ENCODE assay signal across 9 mouse cellular contexts in the genomic region with DNA sequence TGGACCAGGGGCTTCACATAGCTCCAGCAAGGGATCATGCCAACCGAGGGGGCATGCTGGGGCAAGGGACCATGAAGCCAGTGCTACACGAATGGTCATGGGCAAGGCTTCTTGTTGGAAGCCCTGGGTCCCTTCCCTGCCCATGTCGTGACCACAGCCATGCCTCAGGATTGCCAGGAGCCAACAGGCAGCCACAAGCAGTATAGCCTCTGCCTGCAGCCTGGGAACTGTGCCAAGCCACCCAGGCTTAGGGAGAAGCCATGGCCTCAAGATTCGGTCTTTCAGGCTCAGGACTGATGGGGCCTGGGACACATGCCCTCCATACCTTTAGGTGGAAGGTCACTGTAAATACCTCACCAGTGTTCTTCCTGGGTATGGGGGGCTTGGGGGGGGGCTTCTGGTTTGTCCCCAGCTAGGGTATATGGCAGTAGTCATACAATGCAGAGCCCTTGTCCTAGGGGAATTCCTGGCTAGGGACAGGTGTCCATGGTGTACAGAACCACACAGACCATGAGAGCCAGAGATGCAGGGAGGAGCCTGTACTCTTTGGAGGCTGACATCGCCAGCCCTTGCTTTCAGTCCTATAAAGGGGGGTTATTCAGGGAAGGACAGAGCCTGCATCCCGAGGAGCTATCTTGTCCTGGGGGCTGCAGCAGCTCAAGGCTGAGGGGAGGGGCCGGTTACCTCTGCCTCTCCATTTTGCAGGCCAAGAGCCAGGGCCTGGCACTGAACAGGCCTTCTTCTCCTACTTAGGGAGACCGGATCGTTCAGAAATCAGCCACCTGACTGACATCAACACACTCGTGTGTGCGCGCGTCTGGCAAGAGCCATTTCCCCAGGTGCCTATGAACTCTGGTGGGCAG. TPM values are rescaled to one million over a fixed set of nuclear protein-coding genes. Genes with fewer than 3 reads are reported as not detected.
DNase-seq lines count a peak whose midpoint lies in the region; ATAC-seq and TF ChIP-seq lines count a peak whose summit lies in the region.
"Had no signal": no experiment of that assay in that cellular context is flagged by ENCODE, and none has a peak within 500 bp of the region (broad histone marks: within the 10 kb centered on the region; RNA-seq: fewer than 3 reads in every experiment).

No protein-coding gene starts in this region.

- no peak overlapping the region for H3K9ac ChIP-seq in forebrain, postnatal 0 days
- no peak overlapping the region for H3K9ac ChIP-seq in midbrain, embryonic 13.5 days (replicated peaks)
- no peak overlapping the region for H3K9ac ChIP-seq in midbrain, embryonic 16.5 days (ENCODE audit: low read depth, low read length)
- no peak overlapping the region for H3K9ac ChIP-seq in liver, embryonic 11.5 days (ENCODE audit: low read depth, low read length)

- no peak overlapping the region for H3K27ac ChIP-seq in forebrain, postnatal 0 days (ENCODE audit: low read depth, low read length)
- H3K27ac ChIP-seq in forebrain, embryonic 10.5 days: no peak overlapping the region
- H3K27ac ChIP-seq in midbrain, embryonic 13.5 days: no peak overlapping the region
- no peak overlapping the region for H3K27ac ChIP-seq in midbrain, embryonic 10.5 days (replicated peaks)
- H3K27ac ChIP-seq in embryonic facial prominence, embryonic 10.5 days (replicated peaks): peak overlapping the region; percentile 55; the same call in 1 of the 2 replicates
- peak overlapping the region; percentile 34; the same call in 1 of the 2 replicates for H3K27ac ChIP-seq in midbrain, embryonic 16.5 days (ENCODE audit: low read length)
- H3K27ac ChIP-seq in liver, embryonic 11.5 days (ENCODE audit: low read depth, low read length): no peak overlapping the region

- no peaks in the 10 kb centered on the region for H3K9me3 ChIP-seq in forebrain, postnatal 0 days (ENCODE audit: low read length)
- H3K9me3 ChIP-seq in forebrain, embryonic 10.5 days: no peaks in the 10 kb centered on the region
- H3K9me3 ChIP-seq in midbrain, embryonic 13.5 days: no peaks in the 10 kb centered on the region
- no peaks in the 10 kb centered on the region for H3K9me3 ChIP-seq in midbrain, embryonic 10.5 days (replicated peaks)
- H3K9me3 ChIP-seq in embryonic facial prominence, embryonic 10.5 days: no peaks in the 10 kb centered on the region
- H3K9me3 ChIP-seq in midbrain, embryonic 16.5 days (replicated peaks; ENCODE audit: control insufficient read depth, low read length, poor library complexity, severe bottlenecking): no peaks in the 10 kb centered on the region; the same call in 1 of the 2 replicates
- no peaks in the 10 kb centered on the region for H3K9me3 ChIP-seq in liver, embryonic 11.5 days (ENCODE audit: control insufficient read depth, low read length)

- no peak overlapping the region for H3K4me3 ChIP-seq in forebrain, postnatal 0 days (ENCODE audit: low read depth, low read length)
- no peak overlapping the region for H3K4me3 ChIP-seq in forebrain, embryonic 10.5 days
- no peak overlapping the region for H3K4me3 ChIP-seq in midbrain, embryonic 13.5 days (replicated peaks)
- no peak overlapping the region for H3K4me3 ChIP-seq in midbrain, embryonic 10.5 days
- no peak overlapping the region for H3K4me3 ChIP-seq in embryonic facial prominence, embryonic 10.5 days
- no peak overlapping the region for H3K4me3 ChIP-seq in midbrain, embryonic 16.5 days (ENCODE audit: low read depth, low read length)
- no peak overlapping the region for H3K4me3 ChIP-seq in liver, embryonic 11.5 days (ENCODE audit: low read depth, low read length)

- no peak overlapping the region for H3K4me2 ChIP-seq in forebrain, postnatal 0 days (ENCODE audit: low read depth)
- no peak overlapping the region for H3K4me2 ChIP-seq in midbrain, embryonic 13.5 days (replicated peaks)
- H3K4me2 ChIP-seq in midbrain, embryonic 16.5 days (ENCODE audit: low read length): no peak overlapping the region
- H3K4me2 ChIP-seq in liver, embryonic 11.5 days: no peak overlapping the region

- H3K27me3 ChIP-seq in forebrain, postnatal 0 days (ENCODE audit: insufficient read depth, low read length): no peaks in the 10 kb centered on the region
- no peaks in the 10 kb centered on the region for H3K27me3 ChIP-seq in forebrain, embryonic 10.5 days (ENCODE audit: poor library complexity, severe bottlenecking)
- H3K27me3 ChIP-seq in midbrain, embryonic 13.5 days: no peaks in the 10 kb centered on the region
- H3K27me3 ChIP-seq in midbrain, embryonic 10.5 days (ENCODE audit: low read depth, poor library complexity, severe bottlenecking): no peaks in the 10 kb centered on the region
- no peaks in the 10 kb centered on the region for H3K27me3 ChIP-seq in embryonic facial prominence, embryonic 10.5 days (replicated peaks; ENCODE audit: low read depth, poor library complexity, severe bottlenecking)
- H3K27me3 ChIP-seq in midbrain, embryonic 16.5 days (ENCODE audit: control insufficient read depth, insufficient read depth, low read depth, low read length): no peaks in the 10 kb centered on the region
- H3K27me3 ChIP-seq in liver, embryonic 11.5 days (replicated peaks; ENCODE audit: control insufficient read depth, insufficient read depth, low read length): no peaks in the 10 kb centered on the region

- H3K36me3 ChIP-seq in forebrain, postnatal 0 days (ENCODE audit: insufficient read depth): no peaks in the 10 kb centered on the region
- H3K36me3 ChIP-seq in forebrain, embryonic 10.5 days (replicated peaks): no peaks in the 10 kb centered on the region
- H3K36me3 ChIP-seq in midbrain, embryonic 13.5 days: no peaks in the 10 kb centered on the region
- H3K36me3 ChIP-seq in midbrain, embryonic 10.5 days: no peaks in the 10 kb centered on the region
- no peaks in the 10 kb centered on the region for H3K36me3 ChIP-seq in embryonic facial prominence, embryonic 10.5 days (replicated peaks)
- H3K36me3 ChIP-seq in midbrain, embryonic 16.5 days (ENCODE audit: control insufficient read depth, insufficient read depth, low read length): no peaks in the 10 kb centered on the region
- H3K36me3 ChIP-seq in liver, embryonic 11.5 days (ENCODE audit: control insufficient read depth, insufficient read depth, low read length): no peaks in the 10 kb centered on the region

- no peaks in the 10 kb centered on the region for H3K4me1 ChIP-seq in forebrain, postnatal 0 days (ENCODE audit: insufficient read depth)
- peaks cover 8% of the 10 kb centered on the region; the same call in 1 of the 2 replicates for H3K4me1 ChIP-seq in forebrain, embryonic 10.5 days
- H3K4me1 ChIP-seq in midbrain, embryonic 13.5 days (replicated peaks): peaks cover 9% of the 10 kb centered on the region
- peaks cover 9% of the 10 kb centered on the region; the same call in 1 of the 2 replicates for H3K4me1 ChIP-seq in midbrain, embryonic 10.5 days
- peaks cover 20% of the 10 kb centered on the region for H3K4me1 ChIP-seq in embryonic facial prominence, embryonic 10.5 days
- no peaks in the 10 kb centered on the region; the same call in 1 of the 2 replicates for H3K4me1 ChIP-seq in midbrain, embryonic 16.5 days (ENCODE audit: control insufficient read depth, insufficient read depth, low read length)
- no peaks in the 10 kb centered on the region for H3K4me1 ChIP-seq in liver, embryonic 11.5 days (replicated peaks; ENCODE audit: control insufficient read depth, insufficient read depth, low read length)

- WGBS in forebrain, postnatal 0 days: 62% methylated on average over 13 of the region's 13 CpGs
- WGBS in forebrain, embryonic 10.5 days: 83% methylated on average over 13 of the region's 13 CpGs
- 70% methylated on average over 13 of the region's 13 CpGs for WGBS in midbrain, embryonic 13.5 days
- WGBS in midbrain, embryonic 10.5 days: 81% methylated on average over 13 of the region's 13 CpGs
- WGBS in embryonic facial prominence, embryonic 10.5 days: 75% methylated on average over 13 of the region's 13 CpGs
- 61% methylated on average over 13 of the region's 13 CpGs for WGBS in midbrain, embryonic 16.5 days
- WGBS in liver, embryonic 11.5 days: 77% methylated on average over 13 of the region's 13 CpGs

- DNase-seq in forebrain, postnatal 0 days: no peak
- DNase-seq in forebrain, embryonic 10.5 days (ENCODE audit: extremely low spot score, low spot score): no peak
- DNase-seq in midbrain, embryonic 10.5 days (ENCODE audit: low spot score): no peak
- no peak for DNase-seq in embryonic facial prominence, embryonic 10.5 days (ENCODE audit: low spot score)
- no peak for DNase-seq in liver, embryonic 11.5 days (ENCODE audit: low spot score)
- DNase-seq in layer of hippocampus, postnatal 10 days (ENCODE audit: low spot score in 2 of 2): no peak
- DNase-seq: lung, adult 18-20 months had no signal

- no peak for TF ChIP-seq CTCF in forebrain, postnatal 0 days (IDR thresholded peaks at IDR 0.05; ENCODE audit: low read depth)

- peak; percentile 10; the same call in 1 of the 2 replicates for ATAC-seq in forebrain, postnatal 0 days
- ATAC-seq in midbrain, embryonic 13.5 days: peak; percentile 55
- peak; percentile 29; the same call in 1 of the 2 replicates for ATAC-seq in midbrain, embryonic 16.5 days
- ATAC-seq in liver, embryonic 11.5 days (replicated peaks; ENCODE audit: low FRiP score): no peak

RNA-seq across cellular contexts. Expression of a gene that starts 15.8 kb away (rescaled TPM):
- 20.6 and 21.8 TPM in 2 replicates for total RNA-seq in forebrain, postnatal 0 days (2014; rRNA removed)
- 13.2 and 18.2 TPM in 2 replicates for polyA plus RNA-seq in forebrain, postnatal 0 days (2015; fragmentation: Nextera tagmentation; extraction: Ambion mirVana)
- polyA plus RNA-seq in forebrain, embryonic 10.5 days (2016; fragmentation: Nextera tagmentation; extraction: Ambion mirVana): 0.49 TPM in 1 of 2 replicates, not detected in the other
- 5.6 and 6.6 TPM in 2 replicates for polyA plus RNA-seq in midbrain, embryonic 13.5 days (2015; fragmentation: Nextera tagmentation; extraction: Ambion mirVana)
- polyA plus RNA-seq in midbrain, embryonic 10.5 days (2016; fragmentation: Nextera tagmentation; extraction: Ambion mirVana): 0.62 and 0.84 TPM in 2 replicates
- polyA plus RNA-seq in embryonic facial prominence, embryonic 10.5 days (2016; fragmentation: Nextera tagmentation; extraction: Ambion mirVana): 0.38 and 0.51 TPM in 2 replicates
- 29.4 and 36.2 TPM in 2 replicates for polyA plus RNA-seq in midbrain, embryonic 16.5 days (2015; fragmentation: Nextera tagmentation; extraction: Ambion mirVana)
- 0.18 and 0.29 TPM in 2 replicates for polyA plus RNA-seq in liver, embryonic 11.5 days (2014; fragmentation: Nextera tagmentation; extraction: Ambion mirVana)
- total RNA-seq in layer of hippocampus, postnatal 10 days (2021): 10 to 100 TPM; 66.2 to 73.0 TPM

RNA-seq across cellular contexts. Expression of a gene that starts 33.7 kb away (rescaled TPM):
- 1.8 and 2.8 TPM in 2 replicates for total RNA-seq in forebrain, postnatal 0 days (2014; rRNA removed)
- polyA plus RNA-seq in forebrain, postnatal 0 days (2015; fragmentation: Nextera tagmentation; extraction: Ambion mirVana): 0.99 and 1.2 TPM in 2 replicates
- polyA plus RNA-seq in forebrain, embryonic 10.5 days (2016; fragmentation: Nextera tagmentation; extraction: Ambion mirVana): 3.9 and 4.5 TPM in 2 replicates
- 2.7 and 3.8 TPM in 2 replicates for polyA plus RNA-seq in midbrain, embryonic 13.5 days (2015; fragmentation: Nextera tagmentation; extraction: Ambion mirVana)
- 3.6 and 3.8 TPM in 2 replicates for polyA plus RNA-seq in midbrain, embryonic 10.5 days (2016; fragmentation: Nextera tagmentation; extraction: Ambion mirVana)
- 3.7 and 4.3 TPM in 2 replicates for polyA plus RNA-seq in embryonic facial prominence, embryonic 10.5 days (2016; fragmentation: Nextera tagmentation; extraction: Ambion mirVana)
- 1.8 and 3.2 TPM in 2 replicates for polyA plus RNA-seq in midbrain, embryonic 16.5 days (2015; fragmentation: Nextera tagmentation; extraction: Ambion mirVana)
- 4.0 and 4.3 TPM in 2 replicates for polyA plus RNA-seq in liver, embryonic 11.5 days (2014; fragmentation: Nextera tagmentation; extraction: Ambion mirVana)
- 1 to 10 TPM; 2.5 TPM for total RNA-seq in layer of hippocampus, postnatal 10 days (2021)

Comparison
In these comparisons a context has a peak if more than half of its experiments do, and no peak if none do; other contexts are left out.
1. H3K27ac ChIP-seq: peak in embryonic facial prominence, embryonic 10.5 days (single experiment) and midbrain, embryonic 16.5 days (single experiment); none in forebrain, postnatal 0 days (single experiment), forebrain, embryonic 10.5 days (single experiment), midbrain, embryonic 13.5 days (single experiment), midbrain, embryonic 10.5 days (single experiment) and liver, embryonic 11.5 days (single experiment).